Mouse (Mus musculus): Measurements from ENCODE around the gene Aph1a.

DNA sequence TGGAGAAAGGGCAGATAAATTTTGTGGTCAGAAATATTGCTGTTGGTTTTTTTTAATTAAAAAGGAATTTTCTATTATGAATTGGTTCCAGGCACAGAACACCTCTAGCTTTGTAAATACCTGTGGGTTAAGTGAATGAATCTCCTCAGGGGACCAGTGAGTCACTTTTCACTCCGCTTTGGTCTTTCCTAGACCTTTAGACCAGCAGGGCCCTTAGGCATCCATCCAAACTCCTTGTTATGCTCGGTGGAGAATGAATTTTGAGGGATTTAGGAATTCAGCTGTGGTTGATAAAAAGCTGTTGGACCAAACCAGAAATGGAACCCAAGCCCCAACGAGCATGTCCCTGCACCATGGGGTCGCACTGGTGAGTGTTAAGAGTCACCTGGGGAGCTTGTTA lies 13.8 kb downstream of the Aph1a start:
- TF ChIP-seq POLR2A (IDR thresholded peaks at IDR 0.05; ENCODE audit: low read depth, low read length) (no peak), CTCF (conservative IDR thresholded peaks at IDR 0.05; ENCODE audit: insufficient read depth, insufficient read length, low read depth, low read length) (no peak)

Data from kidney, adult 2 months (tissue).